Mouse (Mus musculus) MEL-GATA-1-ER (cell line): ENCODE measurements around the gene Mgst3.

ENCODE experiments used
- DNase-seq: peaks from one replicate; pipeline ENCODE4 v3.0.0-alpha.2; 2012; ENCODE audit warnings: low read depth; ENCODE audit errors: extremely low read depth

Mgst3 gene

GRCm38 (mm10) chr1:167393683-167394492 is at the start of gene Mgst3:
Gene Mgst3, minus strand, starts transcription at chr1:167393841.
- DNase-seq: peak; percentile 90

DNA sequence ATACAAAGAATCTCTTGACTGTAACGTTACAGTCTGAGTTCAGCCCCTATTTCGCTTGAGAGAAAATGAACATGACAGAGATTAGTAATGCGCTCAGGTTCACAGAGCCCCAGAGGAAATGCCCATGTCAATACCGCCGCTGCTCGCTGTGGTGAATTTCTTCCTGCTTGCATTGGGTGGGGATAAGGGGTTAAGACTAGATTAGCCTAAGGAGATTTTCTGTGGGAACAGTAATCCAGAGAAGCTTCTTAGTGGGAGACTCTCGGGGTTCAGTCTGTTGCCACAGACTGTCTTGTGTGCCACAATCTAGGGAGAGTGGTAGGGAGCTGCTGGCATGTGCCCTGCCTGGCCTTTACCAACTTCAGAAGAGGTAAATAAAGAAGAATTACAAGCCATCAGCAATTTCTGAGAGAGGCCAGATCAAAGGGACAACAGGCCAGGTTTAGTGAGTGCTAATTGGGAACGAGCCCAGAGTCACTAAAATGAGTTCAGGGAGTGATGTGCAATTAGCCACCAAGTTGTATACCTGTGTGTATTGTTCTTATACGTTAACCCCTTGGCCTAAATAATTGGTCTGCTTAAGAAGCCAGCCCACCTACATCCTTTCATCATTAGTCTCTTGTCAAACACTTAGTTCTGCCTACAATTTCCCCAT is 44.7 kb upstream of the Mgst3 start:
- DNase-seq: no peak

DNA sequence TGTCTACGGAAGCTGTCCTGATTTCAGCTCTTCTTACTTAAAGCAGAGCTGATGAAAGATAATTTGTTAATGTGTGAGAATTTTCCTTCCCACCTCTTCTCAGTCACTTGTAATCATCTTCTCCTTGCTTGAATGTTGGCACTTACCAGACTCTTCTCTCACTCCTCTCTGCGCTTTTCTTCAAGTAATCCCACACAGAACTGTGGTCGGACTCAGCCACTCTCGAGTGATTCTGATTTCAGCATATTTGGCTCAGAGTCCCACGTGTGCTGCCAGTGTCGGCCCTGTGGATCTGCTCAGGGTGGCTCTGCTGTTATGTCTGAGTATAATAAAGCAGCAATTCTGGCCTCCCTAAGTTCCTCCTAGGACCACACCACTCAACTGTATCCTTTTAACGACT is 43.5 kb upstream of the Mgst3 start:
- no peak for DNase-seq

DNA sequence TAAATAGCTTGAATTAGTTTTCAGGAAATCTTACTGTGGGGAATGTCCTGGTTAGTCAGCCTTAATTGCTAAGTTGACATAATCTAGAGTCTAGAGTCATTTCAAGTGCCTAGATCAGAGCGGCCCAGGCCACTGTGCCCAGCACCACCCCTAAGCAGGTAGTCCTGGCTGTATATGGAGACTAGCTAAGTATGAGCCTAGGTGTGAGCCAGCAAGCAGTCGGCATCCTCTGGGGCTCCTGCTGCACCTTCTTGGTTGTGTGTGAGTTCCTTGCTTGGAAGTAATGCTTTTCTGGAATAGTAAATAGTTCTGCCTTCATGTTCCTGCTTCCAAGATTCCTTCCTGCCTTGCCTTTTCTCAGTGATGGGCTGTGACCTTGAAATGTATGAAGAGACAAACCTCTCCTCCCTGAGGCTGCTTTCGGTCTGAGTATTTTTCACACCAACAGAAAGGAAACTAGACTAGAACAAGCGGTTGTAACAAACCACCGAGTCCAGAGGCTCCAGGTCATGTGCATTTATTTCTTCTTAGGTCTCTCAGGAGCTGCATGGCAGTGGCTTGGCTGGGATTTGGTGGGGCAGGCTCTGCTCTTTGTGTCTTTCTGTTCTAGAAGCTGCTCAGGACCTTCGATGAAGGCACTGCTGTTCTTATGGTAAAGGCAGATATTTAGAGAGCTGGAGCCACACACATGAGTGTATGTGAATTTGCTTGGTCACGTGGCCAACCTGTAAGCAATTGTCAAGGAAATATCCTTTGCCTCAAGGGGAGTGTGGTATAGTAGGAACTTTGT is 42.7 kb upstream of the Mgst3 start:
- no peak for DNase-seq

- no peak for DNase-seq
These were observed 41.3 kb upstream of the Mgst3 start for GRCm38 (mm10) chr1:167434931-167435330.

DNA sequence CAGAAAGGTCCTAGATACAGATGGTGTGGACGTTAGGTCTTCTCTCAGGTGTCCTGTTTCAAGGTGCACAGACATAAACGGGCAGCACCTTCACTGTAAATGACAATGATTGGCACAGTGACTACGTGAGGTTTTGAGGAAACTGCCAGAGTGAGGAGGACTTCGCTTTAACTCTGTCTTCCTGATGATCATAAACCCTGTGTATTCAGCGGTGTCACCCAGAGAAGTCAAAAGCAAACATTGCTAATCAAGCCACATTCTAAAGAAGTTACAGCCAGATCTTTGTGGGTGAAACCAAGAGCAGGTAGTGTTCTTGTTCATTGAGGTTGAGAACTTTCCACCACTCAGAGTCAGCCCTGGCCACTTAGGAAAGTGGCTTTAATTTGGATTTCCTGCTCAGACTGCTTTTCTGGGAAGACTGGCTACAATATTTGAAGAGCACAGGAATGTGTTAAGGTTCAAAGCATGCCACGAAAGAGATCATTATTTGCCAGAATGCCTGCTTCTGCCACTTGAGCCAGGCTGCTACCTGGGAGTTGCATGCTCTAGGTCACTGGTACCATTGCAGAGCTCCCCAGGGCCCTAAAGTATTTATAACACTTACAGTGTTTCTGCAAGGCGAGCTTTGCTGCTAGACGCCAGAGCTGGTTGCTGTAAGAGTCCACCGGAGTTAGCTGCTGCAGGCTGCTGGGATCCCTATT is 37.5 kb upstream of the Mgst3 start:
- no peak for DNase-seq

- DNase-seq: no peak
These were observed 33.0 kb upstream of the Mgst3 start for GRCm38 (mm10) chr1:167426681-167427080.

- no peak for DNase-seq
These were observed 31.9 kb upstream of the Mgst3 start for GRCm38 (mm10) chr1:167425572-167425971.

GRCm38 (mm10) chr1:167422501-167423240 is 29.0 kb upstream of the Mgst3 start:
- no peak for DNase-seq

DNA sequence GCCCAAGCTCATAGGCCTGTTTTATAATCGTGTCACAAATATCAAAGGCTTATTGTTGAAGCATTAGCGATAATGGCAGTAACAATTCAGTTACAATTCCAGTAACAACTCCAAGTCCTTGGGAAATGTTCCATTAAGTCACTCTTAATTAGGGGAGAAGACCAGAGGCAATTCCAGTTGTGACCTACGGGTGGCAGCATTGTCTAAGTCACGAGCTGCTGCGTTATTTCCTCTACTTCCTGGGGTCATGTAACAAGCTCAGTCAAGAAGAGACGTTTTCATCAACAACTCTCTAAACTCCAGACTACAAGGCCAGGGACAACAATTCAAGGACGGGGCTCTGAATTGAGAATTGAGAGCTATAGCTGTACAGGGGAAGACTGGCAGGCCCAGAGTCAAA is 21.2 kb upstream of the Mgst3 start:
- no peak for DNase-seq

GRCm38 (mm10) chr1:167411991-167412715 is 18.5 kb upstream of the Mgst3 start:
- no peak for DNase-seq

DNA sequence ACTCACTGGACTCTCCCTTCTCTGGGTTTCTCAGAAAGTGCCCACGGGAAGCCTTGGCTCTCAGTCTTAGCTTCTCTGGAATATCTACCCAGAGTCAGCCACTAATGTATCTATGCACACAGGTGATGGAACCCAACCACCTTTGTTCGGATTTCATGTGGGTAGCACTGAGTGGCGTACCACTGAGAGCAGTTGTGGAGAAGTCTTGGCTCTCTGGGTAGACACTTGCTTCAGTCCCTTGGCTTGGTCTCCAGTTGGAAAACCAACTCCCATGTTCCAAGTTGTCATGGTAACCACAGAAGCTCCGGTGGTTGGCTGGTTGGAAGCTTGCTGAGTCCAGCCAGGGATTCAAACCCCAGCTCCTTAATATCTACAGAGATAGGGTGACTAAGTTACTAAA is 16.0 kb upstream of the Mgst3 start:
- no peak for DNase-seq

DNA sequence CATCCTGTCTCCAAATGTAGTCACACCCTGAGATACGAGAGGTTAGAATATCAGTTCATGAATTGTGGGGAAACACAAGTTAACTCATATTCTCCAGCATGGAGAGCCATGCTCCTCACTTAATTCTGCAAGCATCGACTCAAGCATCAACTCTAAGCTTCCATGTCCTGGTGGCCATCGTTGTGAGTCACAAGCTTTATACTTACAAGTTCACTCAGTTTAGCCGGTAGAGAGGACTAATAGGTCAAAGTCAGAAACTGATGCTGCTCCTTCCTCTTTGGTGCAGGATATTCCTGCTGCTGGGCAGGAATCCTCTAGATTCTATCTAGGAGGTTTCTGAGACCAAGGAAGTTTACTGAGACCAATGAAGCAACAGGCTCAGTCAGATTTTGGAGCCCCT is 11.6 kb upstream of the Mgst3 start:
- no peak for DNase-seq

- DNase-seq: peak; percentile 44
These were observed 360 bp downstream of the Mgst3 start for GRCm38 (mm10) chr1:167393281-167393680.

DNA sequence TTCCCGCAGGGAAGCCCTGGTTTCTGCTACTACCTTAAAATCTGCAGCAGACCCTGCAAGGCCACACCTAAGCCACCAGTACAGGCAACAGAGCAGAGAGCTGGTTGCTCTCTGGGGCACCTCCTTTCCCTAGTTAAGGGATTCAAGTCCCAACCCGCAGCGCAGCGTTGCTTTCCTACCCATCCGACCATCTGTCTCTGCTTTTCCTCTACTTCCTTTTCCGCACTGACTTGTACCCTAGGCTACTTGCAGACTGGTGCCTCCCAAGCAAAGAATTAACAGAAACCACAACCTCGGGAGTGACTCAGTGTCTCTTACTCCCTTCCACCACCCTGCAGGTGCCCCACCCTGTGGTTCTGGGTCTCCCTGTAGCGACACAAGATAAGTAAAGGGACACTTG is 954 bp downstream of the Mgst3 start:
- DNase-seq: peak; percentile 77

DNA sequence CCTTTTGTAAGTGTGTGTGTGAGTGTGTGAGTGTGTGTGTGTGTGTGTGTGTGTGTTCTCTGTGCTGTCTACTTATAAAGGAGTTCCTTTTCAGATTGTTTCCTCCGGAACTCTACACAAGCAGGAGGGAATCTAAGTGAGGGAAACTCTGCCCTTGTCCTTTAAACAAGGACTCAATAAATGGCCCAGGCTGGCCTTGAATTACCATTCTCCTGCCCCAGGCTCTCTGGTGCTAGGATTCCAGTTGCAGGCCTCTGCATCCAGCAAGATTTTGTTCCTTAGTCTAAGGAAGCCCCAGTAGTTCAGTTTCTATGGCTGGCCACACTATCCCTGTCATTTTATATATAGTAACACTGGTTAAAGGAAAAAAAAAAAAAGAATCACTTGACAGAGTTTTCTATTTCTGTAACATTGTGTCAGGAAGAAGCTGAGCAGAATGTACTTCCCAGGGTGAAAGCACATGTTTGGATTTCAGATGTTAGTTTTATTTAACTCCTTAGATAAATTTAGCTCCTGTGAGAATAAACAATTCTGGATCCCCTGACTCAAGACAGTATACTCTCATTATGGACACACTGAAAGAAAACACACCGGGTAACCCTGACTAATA is 1.5 kb downstream of the Mgst3 start:
- DNase-seq: no peak

- no peak for DNase-seq
These were observed 2.4 kb downstream of the Mgst3 start for GRCm38 (mm10) chr1:167391241-167391640.

- no peak for DNase-seq
These were observed 3.3 kb downstream of the Mgst3 start for GRCm38 (mm10) chr1:167390381-167390780.

DNA sequence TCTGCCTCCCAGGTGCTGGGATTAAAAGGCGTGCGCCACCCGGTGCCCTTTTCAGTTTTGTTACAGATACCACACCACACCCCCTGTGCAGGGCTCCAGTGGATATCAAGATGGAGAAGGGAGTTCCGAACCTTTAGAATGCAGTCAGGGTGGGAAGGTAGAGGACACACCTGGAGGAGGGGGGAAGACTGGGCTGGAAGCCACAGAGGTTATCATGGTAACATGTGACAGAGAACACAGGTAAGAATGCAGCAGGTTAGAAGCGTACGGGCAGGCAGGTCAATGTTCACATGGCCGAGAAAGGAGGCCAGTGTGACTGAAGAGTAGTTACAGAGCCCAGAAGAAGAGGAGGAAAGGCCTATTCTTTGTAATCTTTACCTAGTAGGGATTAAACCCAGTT is 4.1 kb downstream of the Mgst3 start:
- DNase-seq: no peak

- DNase-seq: no peak
These were observed 5.1 kb downstream of the Mgst3 start for GRCm38 (mm10) chr1:167388571-167388970.
